Mouse (Mus musculus): ENCODE data around the gene Cep55.

The Cep55 gene

DNA sequence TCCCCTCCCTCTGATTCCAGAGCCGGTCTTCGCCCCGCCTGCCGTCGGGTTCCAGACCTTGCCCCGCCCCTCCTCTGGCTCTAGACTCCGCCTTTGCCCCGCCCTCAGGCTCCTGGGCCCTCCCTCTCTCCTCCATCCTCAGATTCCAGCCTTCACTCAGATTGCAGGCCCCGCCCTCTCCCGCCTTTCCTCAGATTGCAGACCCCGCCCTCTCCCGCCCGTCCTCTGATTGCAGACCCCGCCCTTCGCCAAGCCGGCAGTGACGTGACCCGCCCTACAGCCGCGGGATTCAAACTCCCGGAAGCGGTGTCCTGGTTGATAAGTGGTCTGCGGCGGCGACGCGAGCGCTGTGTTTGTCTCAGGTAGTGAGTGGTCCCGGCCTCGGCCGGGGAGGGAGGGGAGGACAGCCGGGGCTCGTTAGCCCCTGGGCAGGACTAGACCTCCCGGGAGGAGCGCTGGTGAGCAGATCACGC lies at the start of gene Cep55:
Gene Cep55 (plus strand): TSS at position 292 of the 473 bp plus-strand sequence.
- DNase-seq (ENCODE audit: low read depth, low spot score), result peak; percentile 99

GRCm38 (mm10) chr19:38011379-38011778 lies 43.4 kb upstream of the Cep55 start:
- no peak for DNase-seq (ENCODE audit: low read depth, low spot score)

DNA sequence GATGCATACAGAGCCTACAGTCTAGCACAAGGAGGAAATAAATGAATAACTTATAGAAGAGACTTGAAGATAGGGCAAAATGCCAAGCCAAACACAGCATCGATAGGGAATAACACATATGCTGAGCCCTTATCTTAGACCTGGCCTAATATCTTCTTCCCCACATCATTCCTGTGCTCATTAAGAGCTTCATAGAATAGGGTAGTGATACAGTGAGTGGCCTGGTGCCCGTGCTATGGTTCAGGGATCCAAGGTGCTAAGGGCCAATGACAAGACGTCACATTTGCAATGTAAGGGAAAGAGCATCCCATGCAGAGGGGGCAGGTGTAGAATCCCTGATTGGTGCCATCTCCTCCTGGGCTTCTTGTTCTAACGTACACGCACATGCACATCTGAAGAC lies 40.4 kb upstream of the Cep55 start:
- DNase-seq (ENCODE audit: low read depth, low spot score), result no peak

- DNase-seq (ENCODE audit: low read depth, low spot score), result peak; percentile 89
These were observed 39.5 kb upstream of the Cep55 start for GRCm38 (mm10) chr19:38015180-38015872.

- no peak for DNase-seq (ENCODE audit: low read depth, low spot score)
These were observed 38.9 kb upstream of the Cep55 start for GRCm38 (mm10) chr19:38015873-38016254.

DNA sequence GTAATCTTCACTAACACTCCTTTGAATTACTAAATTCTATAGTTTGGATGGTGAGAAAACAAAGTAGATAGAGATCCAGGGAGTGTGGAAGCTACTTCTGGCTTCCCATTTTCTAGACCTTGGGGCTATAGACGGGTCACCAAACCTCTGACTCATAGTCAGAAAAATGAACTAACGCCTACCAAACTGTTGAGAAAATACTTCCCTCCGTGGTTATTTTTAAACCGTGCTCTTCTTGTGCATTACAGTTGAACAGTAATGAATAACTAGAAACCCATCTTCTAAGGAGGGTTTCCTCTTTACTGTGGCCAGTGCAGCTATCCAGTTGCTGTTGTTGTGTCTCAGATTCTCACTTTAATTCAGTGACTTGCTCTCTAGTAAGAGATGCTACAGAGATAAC lies 32.1 kb upstream of the Cep55 start:
- no peak for DNase-seq (ENCODE audit: low read depth, low spot score)

- DNase-seq (ENCODE audit: low read depth, low spot score), result no peak
These were observed 31.2 kb upstream of the Cep55 start for GRCm38 (mm10) chr19:38023603-38024002.

GRCm38 (mm10) chr19:38025254-38026041 lies 29.4 kb upstream of the Cep55 start:
- DNase-seq (ENCODE audit: low read depth, low spot score), result peak; percentile 77

DNA sequence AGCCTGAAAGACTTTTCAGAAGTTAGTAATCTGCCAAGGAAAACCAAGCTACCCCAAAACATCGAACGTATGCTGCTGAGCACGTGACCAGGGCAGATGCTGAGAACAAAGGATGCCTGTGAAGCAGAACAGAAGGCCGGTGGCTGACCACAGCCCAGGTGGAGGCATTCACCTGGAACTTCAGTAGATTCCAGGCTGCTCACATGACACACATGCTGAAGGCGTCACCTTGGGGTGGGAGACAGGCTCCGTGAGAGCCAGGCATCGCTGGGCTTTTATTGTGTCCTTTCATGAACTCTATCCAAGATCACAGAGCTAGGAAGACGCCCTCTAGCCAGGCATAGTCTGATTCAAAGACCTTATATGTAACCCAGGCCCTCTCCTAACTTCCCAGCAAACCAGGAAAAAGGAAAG lies 28.6 kb upstream of the Cep55 start:
- peak; percentile 62 for DNase-seq (ENCODE audit: low read depth, low spot score)

- DNase-seq (ENCODE audit: low read depth, low spot score), result no peak
These were observed 27.4 kb upstream of the Cep55 start for GRCm38 (mm10) chr19:38027389-38027788.

- no peak for DNase-seq (ENCODE audit: low read depth, low spot score)
These were observed 26.8 kb upstream of the Cep55 start for GRCm38 (mm10) chr19:38027881-38028521.

DNA sequence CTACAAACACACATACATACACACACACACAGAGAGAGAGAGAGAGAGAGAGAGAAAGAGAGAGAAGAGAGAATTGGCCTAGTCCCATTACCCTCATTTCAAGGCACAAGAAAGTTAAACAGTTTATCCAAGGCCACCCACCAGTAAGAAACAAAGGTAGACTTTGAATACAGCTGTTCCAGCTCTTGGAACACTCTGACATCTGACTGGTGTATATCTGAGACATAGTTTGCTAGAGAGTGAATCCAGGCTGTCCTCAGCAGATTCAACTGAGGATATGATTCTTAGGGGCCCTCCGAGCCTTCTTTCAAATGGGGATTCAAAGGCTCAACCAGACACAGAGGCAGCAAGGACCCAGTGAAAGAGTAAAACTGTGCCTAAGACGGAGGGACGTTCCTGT lies 25.5 kb upstream of the Cep55 start:
- no peak for DNase-seq (ENCODE audit: low read depth, low spot score)

DNA sequence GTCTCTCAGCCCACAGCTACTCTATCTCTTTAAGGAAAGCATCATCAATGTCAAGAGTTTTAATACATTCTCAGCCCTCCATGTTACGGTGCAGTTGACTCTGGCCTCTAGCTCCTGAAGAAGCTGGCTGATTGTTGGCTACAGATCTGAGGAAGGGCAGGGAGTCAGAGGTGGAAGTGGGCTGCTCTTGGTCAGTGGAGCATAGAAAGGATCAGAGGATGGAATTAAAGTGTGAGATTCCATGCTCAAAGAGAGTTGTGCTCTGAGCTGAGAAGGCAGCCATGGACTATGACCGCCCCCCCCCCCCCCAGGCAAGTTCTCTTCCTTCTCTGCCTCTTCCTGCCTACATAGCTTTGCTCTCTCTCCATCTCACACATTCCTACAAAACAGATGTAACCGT lies 24.9 kb upstream of the Cep55 start:
- DNase-seq (ENCODE audit: low read depth, low spot score), result no peak

GRCm38 (mm10) chr19:38030673-38031137 lies 24.1 kb upstream of the Cep55 start:
- peak; percentile 58 for DNase-seq (ENCODE audit: low read depth, low spot score)

DNA sequence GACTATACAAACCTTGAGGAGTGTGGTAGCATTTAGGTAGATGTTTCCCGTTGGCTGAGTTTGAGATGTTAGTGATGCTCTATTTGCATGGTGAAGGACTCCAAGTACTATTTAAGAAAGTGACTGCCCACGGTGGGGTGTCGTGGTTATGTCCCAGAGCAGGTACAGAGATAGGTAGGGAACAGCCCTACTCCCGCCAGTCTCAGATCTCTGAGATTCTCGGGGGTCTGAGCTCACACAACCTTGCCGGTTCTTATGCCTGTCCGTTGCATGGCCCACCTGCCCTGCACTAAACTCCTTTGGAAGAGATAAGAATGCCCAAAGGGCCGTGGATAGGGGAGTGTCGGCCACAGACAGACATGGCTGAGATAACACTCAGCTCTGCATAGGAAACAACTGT lies 23.7 kb upstream of the Cep55 start:
- DNase-seq (ENCODE audit: low read depth, low spot score), result no peak

DNA sequence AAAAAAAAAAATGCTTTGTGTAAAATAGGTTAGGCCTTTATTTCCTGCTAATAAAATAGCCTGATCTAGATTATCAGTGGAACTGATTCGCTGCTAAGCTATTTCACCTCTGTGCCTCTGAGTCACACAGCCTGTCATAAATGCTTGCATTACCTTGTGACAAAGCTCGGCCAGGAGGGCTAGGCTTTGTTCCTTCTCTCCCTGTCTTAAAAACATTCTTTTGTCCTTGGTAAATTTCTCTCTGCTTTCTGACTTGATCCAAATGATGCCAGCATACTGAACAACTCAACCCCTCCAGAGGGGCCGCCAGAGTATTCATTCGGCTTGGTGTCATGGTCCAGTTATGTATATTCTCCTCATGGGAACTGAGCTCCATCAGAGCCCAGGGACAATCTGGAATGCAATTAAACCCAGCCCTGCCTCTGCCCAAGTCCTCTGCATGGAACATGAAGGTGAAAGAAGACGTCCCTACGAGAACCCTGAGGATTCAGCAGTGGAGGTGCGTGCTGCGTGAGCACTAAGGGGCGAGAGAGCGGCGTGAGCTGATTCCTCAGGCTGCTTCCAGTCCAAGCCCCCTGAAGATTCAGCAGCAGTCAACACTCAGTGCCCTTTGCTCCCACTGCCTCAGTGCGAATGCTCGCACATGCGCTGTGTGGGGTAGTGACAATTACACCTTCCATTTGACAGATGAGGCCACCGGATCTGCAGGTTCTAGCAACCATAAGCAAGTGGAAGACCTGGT lies 21.6 kb upstream of the Cep55 start:
- no peak for DNase-seq (ENCODE audit: low read depth, low spot score)

DNA sequence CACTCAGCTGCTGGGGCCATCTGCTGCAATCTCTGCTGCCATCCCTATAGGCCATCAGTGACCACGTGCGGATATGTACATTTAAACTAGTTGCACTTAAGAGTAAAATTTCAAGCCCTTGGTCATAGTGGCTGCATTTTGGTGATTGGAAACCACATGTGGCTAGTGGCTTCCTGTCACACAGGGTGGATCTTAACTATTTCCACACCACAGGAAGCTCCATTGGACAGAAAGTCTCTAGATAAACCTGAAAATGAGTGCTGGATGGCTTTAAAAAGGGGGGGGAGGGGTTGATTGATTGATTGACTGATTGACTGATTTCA lies 21.1 kb upstream of the Cep55 start:
- no peak for DNase-seq (ENCODE audit: low read depth, low spot score)

DNA sequence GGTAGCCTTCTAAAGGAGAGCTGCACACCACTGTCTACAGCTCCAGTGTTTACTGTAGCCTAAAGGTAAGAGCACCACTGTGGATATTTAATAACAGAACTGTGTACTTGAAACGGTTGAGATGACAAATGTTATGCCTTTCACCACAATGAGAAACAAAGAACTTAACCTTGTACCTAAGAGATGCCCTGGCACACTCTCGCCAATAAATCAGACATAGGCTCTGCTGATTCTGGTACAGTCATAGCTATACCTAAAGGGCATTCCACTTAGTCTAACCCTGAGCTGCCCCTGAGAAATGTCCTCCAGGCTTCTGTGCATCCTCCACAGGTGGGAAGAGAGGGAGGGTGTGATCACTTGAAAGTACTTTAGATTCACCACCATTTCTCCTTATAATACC lies 20.1 kb upstream of the Cep55 start:
- no peak for DNase-seq (ENCODE audit: low read depth, low spot score)

DNA sequence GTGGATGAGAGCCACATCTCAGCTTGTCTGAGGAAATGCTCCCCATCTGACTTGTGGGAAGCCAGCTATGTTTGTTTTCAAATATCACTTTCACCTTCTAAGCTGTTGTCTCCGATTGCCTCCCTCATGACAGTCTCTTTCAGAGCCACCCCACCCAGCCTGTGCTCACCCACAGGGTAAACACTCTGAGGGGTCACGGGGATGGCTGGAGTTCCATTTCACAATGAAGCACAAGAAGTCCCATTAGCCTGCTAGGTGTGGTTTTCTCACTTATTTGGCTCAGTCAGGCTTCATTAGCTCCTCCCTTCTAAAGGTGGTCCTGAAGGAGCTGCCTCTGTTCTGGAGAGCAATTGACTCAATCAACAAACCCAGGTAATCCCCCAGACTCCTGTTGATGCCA lies 19.0 kb upstream of the Cep55 start:
- DNase-seq (ENCODE audit: low read depth, low spot score), result no peak

GRCm38 (mm10) chr19:38038267-38038666 lies 16.5 kb upstream of the Cep55 start:
- DNase-seq (ENCODE audit: low read depth, low spot score), result no peak

GRCm38 (mm10) chr19:38042261-38042722 lies 12.5 kb upstream of the Cep55 start:
- no peak for DNase-seq (ENCODE audit: low read depth, low spot score)
